Mouse (Mus musculus): ENCODE results near the gene Gsk3b. TPM values are rescaled to one million over a fixed set of nuclear protein-coding genes. Genes with fewer than 3 reads are reported as not detected.
"Not testable (repeated sequence)": the region's sequence is repeated elsewhere in the genome, so short reads cannot be mapped to it uniquely, and the experiment has no call there.

The Gsk3b gene
- polyA plus RNA-seq, 1 experiment from 2014 or later: 43.0 TPM

DNA sequence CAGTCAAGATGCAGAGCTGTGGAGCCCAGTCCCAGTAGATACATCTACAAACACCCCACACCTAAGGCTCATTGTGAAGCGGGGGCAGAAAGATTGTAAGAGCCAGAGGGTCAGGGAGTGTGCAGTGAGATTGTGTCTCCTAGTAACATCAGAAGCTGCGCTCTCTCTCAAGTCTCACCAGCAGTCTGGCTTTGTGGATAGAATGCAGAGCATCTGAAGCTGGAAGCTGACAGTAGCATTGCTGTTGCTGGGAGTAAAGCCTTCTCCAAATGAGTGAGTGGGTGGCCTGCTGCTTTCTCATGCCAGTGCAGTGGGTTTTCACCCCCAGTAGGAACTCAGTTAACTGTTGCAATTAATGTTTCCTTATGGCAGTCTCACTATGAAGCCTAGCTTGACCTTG is 25.3 kb downstream of the Gsk3b start:
- 94% methylated on average over 2 of the region's 2 CpGs for WGBS

DNA sequence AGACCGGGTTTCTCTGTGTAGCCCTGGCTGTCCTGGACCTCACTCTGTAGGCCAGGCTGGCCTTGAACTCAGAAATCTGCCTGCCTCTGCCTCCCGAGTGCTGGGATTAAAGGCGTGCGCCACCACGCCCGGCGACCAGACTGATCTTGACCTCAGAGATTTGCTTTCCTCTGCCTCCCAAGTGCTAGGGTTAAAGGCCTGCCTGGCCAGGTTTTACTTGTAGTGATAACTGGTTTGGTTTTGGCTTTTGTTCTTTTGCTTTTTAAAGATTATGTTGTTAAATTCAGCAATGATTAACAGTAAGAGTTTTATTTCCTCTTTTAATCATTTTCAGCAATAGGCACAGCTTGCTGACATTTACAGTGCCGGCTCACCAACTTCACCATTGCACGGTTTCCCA is 29.1 kb downstream of the Gsk3b start:
- not testable (repeated sequence) for H3K27ac ChIP-seq (ENCODE audit: low read length); H3K4me2 ChIP-seq (replicated peaks; ENCODE audit: low read depth, low read length); H3K9me3 ChIP-seq (ENCODE audit: low read length); H3K4me1 ChIP-seq (ENCODE audit: insufficient read depth, low read depth, low read length); H3K36me3 ChIP-seq (ENCODE audit: insufficient read depth, low read length); DNase-seq (ENCODE audit: low spot score); H3K9ac ChIP-seq (replicated peaks; ENCODE audit: low read depth); H3K27me3 ChIP-seq (replicated peaks; ENCODE audit: insufficient read depth, low read length); ATAC-seq; H3K4me3 ChIP-seq (ENCODE audit: low read depth, low read length)
- WGBS: 88% methylated on average over 9 of the region's 9 CpGs

More for the DNA sequence above, 25.3 kb downstream of the Gsk3b start:
- Histone ChIP-seq H3K9me3 (ENCODE audit: low read length) (no peaks in the 10 kb centered on the region), H3K27ac (ENCODE audit: low read length) (no peak overlapping the region), H3K4me2 (replicated peaks; ENCODE audit: low read depth, low read length) (no peak overlapping the region), H3K36me3 (ENCODE audit: insufficient read depth, low read length) (no peaks in the 10 kb centered on the region), H3K4me3 (ENCODE audit: low read depth, low read length) (no peak overlapping the region), H3K4me1 (ENCODE audit: insufficient read depth, low read depth, low read length) (no peaks in the 10 kb centered on the region), H3K9ac (replicated peaks; ENCODE audit: low read depth) (no peak overlapping the region), H3K27me3 (replicated peaks; ENCODE audit: insufficient read depth, low read length) (no peaks in the 10 kb centered on the region)
- DNase-seq (ENCODE audit: low spot score): no peak
- no peak for TF ChIP-seq CTCF (IDR thresholded peaks at IDR 0.05)
- ATAC-seq: no peak

DNA sequence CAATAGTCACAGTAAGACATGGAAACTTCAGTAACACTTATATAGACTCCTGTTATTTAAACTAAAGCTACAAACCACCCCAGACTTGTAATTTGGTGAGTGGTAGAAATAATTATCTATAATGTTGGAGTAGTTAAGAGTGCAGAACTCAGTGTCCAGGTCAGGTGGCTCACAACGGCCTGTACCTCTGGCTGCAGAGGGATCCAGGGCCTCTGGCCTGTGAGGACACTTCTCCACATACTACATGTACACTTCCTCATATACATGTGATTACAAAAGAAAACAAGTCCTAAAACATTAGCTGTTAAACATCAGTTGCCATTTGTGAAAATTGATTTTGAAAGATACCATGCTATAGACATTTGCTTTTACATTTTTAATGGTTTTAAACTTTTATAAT is 29.9 kb downstream of the Gsk3b start:
- DNase-seq (ENCODE audit: low spot score): no peak
- Histone ChIP-seq H3K27me3 (replicated peaks; ENCODE audit: insufficient read depth, low read length) (no peaks in the 10 kb centered on the region), H3K27ac (ENCODE audit: low read length) (no peak overlapping the region), H3K4me3 (ENCODE audit: low read depth, low read length) (no peak overlapping the region), H3K4me1 (ENCODE audit: insufficient read depth, low read depth, low read length) (peaks cover 7% of the 10 kb centered on the region; the same call in 1 of the 2 replicates), H3K9me3 (ENCODE audit: low read length) (no peaks in the 10 kb centered on the region), H3K4me2 (replicated peaks; ENCODE audit: low read depth, low read length) (no peak overlapping the region), H3K9ac (replicated peaks; ENCODE audit: low read depth) (no peak overlapping the region), H3K36me3 (ENCODE audit: insufficient read depth, low read length) (no peaks in the 10 kb centered on the region)
- WGBS: 69% methylated on average over 1 of the region's 1 CpGs
- TF ChIP-seq CTCF (IDR thresholded peaks at IDR 0.05) (no peak), EP300 (IDR thresholded peaks at IDR 0.05) (no peak)
- no peak for ATAC-seq

DNA sequence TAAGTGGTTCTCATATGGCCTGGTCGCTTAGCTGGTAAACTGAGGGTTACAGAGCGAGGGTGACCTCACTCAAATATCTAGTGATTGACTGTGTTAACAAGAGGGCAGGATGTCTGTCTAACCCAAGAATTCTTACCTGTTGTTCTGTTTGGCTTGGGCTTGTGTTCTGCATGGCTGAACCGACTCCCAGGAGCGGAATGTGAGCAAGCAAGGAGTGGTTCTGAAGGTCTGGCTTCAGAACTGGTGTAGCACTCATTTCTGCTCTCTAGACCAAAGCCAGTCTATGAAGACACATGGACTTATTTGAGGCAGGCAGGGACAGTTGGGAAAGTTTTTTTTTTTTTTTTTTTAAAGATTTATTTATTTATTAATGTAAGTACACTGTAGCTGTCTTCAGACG is 30.5 kb downstream of the Gsk3b start:
- WGBS: 74% methylated on average over 5 of the region's 5 CpGs

DNA sequence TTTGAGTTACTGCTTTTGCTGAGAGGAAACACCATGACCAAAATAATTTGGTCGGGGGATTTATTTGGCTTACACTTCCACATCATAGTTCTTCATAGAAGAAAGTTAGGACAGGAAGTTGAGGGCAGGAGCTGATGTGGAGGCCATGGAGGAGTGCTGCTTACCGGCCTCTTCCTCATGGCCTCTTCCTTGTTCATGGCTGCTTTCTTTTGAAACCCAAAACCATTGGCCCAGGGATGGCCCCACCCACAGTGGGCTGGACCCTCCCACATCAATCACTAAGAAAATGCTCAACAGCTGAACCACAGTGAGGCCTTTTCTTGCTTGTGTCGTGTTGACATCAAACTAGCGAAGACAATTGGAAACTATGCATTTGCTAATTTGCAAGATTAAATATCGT is 40.4 kb downstream of the Gsk3b start:
- TF ChIP-seq CTCF (IDR thresholded peaks at IDR 0.05) (no peak), EP300 (IDR thresholded peaks at IDR 0.05) (no peak)
- H3K4me1 ChIP-seq (ENCODE audit: insufficient read depth, low read depth, low read length): peaks cover 20% of the 10 kb centered on the region; the same call in 1 of the 2 replicates
- H3K36me3 ChIP-seq (ENCODE audit: insufficient read depth, low read length): no peaks in the 10 kb centered on the region
- no peaks in the 10 kb centered on the region for H3K9me3 ChIP-seq (ENCODE audit: low read length)
- no peaks in the 10 kb centered on the region for H3K27me3 ChIP-seq (replicated peaks; ENCODE audit: insufficient read depth, low read length)
- 79% methylated on average over 5 of the region's 5 CpGs for WGBS
- no peak overlapping the region for H3K27ac ChIP-seq (ENCODE audit: low read length)
- DNase-seq (ENCODE audit: low spot score) (no peak), ATAC-seq (no peak)
- no peak overlapping the region for H3K9ac ChIP-seq (replicated peaks; ENCODE audit: low read depth)
- H3K4me3 ChIP-seq (ENCODE audit: low read depth, low read length): no peak overlapping the region
- H3K4me2 ChIP-seq (replicated peaks; ENCODE audit: low read depth, low read length): no peak overlapping the region

More for the DNA sequence above, 30.5 kb downstream of the Gsk3b start:
- H3K4me1 ChIP-seq (ENCODE audit: insufficient read depth, low read depth, low read length): peaks cover 7% of the 10 kb centered on the region; the same call in 1 of the 2 replicates
- no peaks in the 10 kb centered on the region for H3K27me3 ChIP-seq (replicated peaks; ENCODE audit: insufficient read depth, low read length)
- H3K9me3 ChIP-seq (ENCODE audit: low read length): no peaks in the 10 kb centered on the region
- no peak overlapping the region for H3K9ac ChIP-seq (replicated peaks; ENCODE audit: low read depth)
- H3K36me3 ChIP-seq (ENCODE audit: insufficient read depth, low read length): no peaks in the 10 kb centered on the region
- H3K4me3 ChIP-seq (ENCODE audit: low read depth, low read length): no peak overlapping the region
- ATAC-seq: no peak
- no peak overlapping the region for H3K4me2 ChIP-seq (replicated peaks; ENCODE audit: low read depth, low read length)
- H3K27ac ChIP-seq (ENCODE audit: low read length): no peak overlapping the region
- TF ChIP-seq CTCF (IDR thresholded peaks at IDR 0.05) (no peak), EP300 (IDR thresholded peaks at IDR 0.05) (no peak)
- no peak for DNase-seq (ENCODE audit: low spot score)

DNA sequence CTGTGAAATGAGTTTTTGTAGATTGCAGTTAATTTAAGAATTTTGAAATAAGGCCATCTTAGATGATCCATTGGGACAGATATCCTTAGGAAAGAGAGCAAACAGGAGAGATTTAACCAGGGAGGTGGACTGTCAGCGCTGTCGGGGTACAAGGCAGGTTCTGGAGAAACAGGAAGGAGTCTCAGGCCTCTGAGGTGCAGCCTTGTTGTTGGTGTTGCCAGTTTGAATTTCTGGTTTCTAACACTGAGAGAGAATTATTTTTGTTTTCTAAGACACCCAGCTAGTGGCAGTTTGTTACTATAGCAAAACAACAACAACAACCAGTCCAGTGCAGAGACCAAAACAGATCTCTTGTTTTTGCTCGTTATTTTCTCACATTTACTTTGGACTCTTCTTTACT is 42.2 kb downstream of the Gsk3b start:
- H3K36me3 ChIP-seq (ENCODE audit: insufficient read depth, low read length): no peaks in the 10 kb centered on the region
- H3K4me2 ChIP-seq (replicated peaks; ENCODE audit: low read depth, low read length): no peak overlapping the region
- H3K4me3 ChIP-seq (ENCODE audit: low read depth, low read length): no peak overlapping the region
- peaks cover 20% of the 10 kb centered on the region; the same call in 1 of the 2 replicates for H3K4me1 ChIP-seq (ENCODE audit: insufficient read depth, low read depth, low read length)
- H3K9ac ChIP-seq (replicated peaks; ENCODE audit: low read depth): no peak overlapping the region
- no peak for DNase-seq (ENCODE audit: low spot score)
- ATAC-seq: no peak
- no peak overlapping the region for H3K27ac ChIP-seq (ENCODE audit: low read length)
- TF ChIP-seq EP300 (IDR thresholded peaks at IDR 0.05) (no peak), CTCF (IDR thresholded peaks at IDR 0.05) (no peak)
- H3K27me3 ChIP-seq (replicated peaks; ENCODE audit: insufficient read depth, low read length): no peaks in the 10 kb centered on the region
- 65% methylated on average over 3 of the region's 3 CpGs for WGBS
- H3K9me3 ChIP-seq (ENCODE audit: low read length): no peaks in the 10 kb centered on the region

DNA sequence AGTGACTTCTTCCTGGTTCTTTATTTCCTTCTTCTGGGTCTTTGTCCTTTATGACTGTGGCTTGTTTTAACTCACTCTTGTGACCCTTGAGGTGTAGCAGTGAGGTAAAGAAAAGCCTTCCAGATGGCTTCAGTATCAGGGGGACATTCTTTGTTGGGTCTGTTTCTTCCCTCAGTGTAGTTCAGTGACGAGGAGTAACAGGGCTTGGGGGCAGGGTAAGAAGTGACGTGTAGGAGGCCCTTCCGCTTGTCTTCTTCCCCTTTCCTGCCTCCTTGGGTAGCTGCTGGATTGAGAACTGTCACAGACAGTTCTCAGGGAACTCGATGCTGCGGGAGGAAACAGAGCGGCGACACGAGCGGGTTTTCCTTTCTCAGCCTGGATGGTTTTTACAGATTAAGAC is 43.0 kb downstream of the Gsk3b start:
- TF ChIP-seq EP300 (IDR thresholded peaks at IDR 0.05): 0 out of 2 replicates have a peak, but pooled peaks have one; percentile 13
- TF ChIP-seq CTCF (IDR thresholded peaks at IDR 0.05): no peak
- 27% methylated on average over 9 of the region's 9 CpGs for WGBS
- peak; percentile 68 for ATAC-seq

More for the DNA sequence above, 43.0 kb downstream of the Gsk3b start:
- H3K27me3 ChIP-seq (replicated peaks; ENCODE audit: insufficient read depth, low read length): no peaks in the 10 kb centered on the region
- no peak overlapping the region for H3K9ac ChIP-seq (replicated peaks; ENCODE audit: low read depth)
- H3K4me1 ChIP-seq (ENCODE audit: insufficient read depth, low read depth, low read length): peaks cover 20% of the 10 kb centered on the region; the same call in 1 of the 2 replicates
- peak overlapping the region; percentile 52 for H3K27ac ChIP-seq (ENCODE audit: low read length)
- peak; percentile 78 for DNase-seq (ENCODE audit: low spot score)
- no peaks in the 10 kb centered on the region for H3K9me3 ChIP-seq (ENCODE audit: low read length)
- H3K4me3 ChIP-seq (ENCODE audit: low read depth, low read length): no peak overlapping the region
- peak overlapping the region; percentile 32 for H3K4me2 ChIP-seq (replicated peaks; ENCODE audit: low read depth, low read length)
- no peaks in the 10 kb centered on the region for H3K36me3 ChIP-seq (ENCODE audit: insufficient read depth, low read length)

Measured in lung, postnatal 0 days (tissue).